Mouse (Mus musculus) embryonic facial prominence, embryonic 13.5 days (tissue): ENCODE data around the gene Ppm1h. TPM values are rescaled to one million over a fixed set of nuclear protein-coding genes. Genes with fewer than 3 reads are reported as not detected.
"Not testable (repeated sequence)": the region's sequence is repeated elsewhere in the genome, so short reads cannot be mapped to it uniquely, and the experiment has no call there.

Experiments used
- ATAC-seq: fragments of 200-750 bp; cut with Nextera tagmentation; 2 replicates; pipeline ENCODE4 v1.8.0; 2017; ENCODE audit warnings: low read depth; ENCODE audit not compliant: insufficient number of reproducible peaks, insufficient read depth, low FRiP score, low TSS enrichment
- H3K27ac ChIP-seq: fragments of 300-500 bp; sonication (generic); 2 replicates; pipeline ENCODE4 v1.5.1; 2015; ENCODE audit warnings: moderate library complexity, mild to moderate bottlenecking, inconsistent platforms
- H3K27me3 ChIP-seq: fragments of 300-500 bp; sonication (generic); 2 replicates; pipeline ENCODE4 v1.6.1; 2015; ENCODE audit warnings: mild to moderate bottlenecking, inconsistent platforms
- H3K36me3 ChIP-seq: fragments of 300-500 bp; sonication (generic); 2 replicates; pipeline ENCODE4 v1.6.1; 2015; ENCODE audit warnings: mild to moderate bottlenecking, inconsistent platforms
- H3K4me1 ChIP-seq: fragments of 300-500 bp; sonication (generic); 2 replicates; pipeline ENCODE4 v1.6.1; 2015; ENCODE audit warnings: inconsistent platforms
- H3K4me2 ChIP-seq: fragments of 300-500 bp; sonication (generic); 2 replicates; pipeline ENCODE4 v1.6.1; 2015; ENCODE audit warnings: moderate library complexity, mild to moderate bottlenecking, inconsistent platforms
- H3K4me3 ChIP-seq: fragments of 300-500 bp; sonication (generic); 2 replicates; pipeline ENCODE4 v1.5.1; 2015; ENCODE audit warnings: mild to moderate bottlenecking, inconsistent platforms
- H3K9ac ChIP-seq: fragments of 300-500 bp; sonication (generic); 2 replicates; pipeline ENCODE4 v1.6.1; 2015; ENCODE audit warnings: mild to moderate bottlenecking, inconsistent platforms
- H3K9me3 ChIP-seq: fragments of 300-500 bp; sonication (generic); 2 replicates; pipeline ENCODE4 v1.6.1; 2016; ENCODE audit warnings: inconsistent platforms
- WGBS: fragments of 180-500 bp; shearing (Covaris S2); methylation state at CpG from one replicate; pipeline ENCODE4 v1.1.7; 2015; ENCODE audit warnings: mixed read lengths; 5-methylcytosine and 5-hydroxymethylcytosine counted together
- polyA plus RNA-seq: library from polyadenylated mRNA; unstranded; fragments of >200 nt; fragmentation: Nextera tagmentation; extraction: Ambion mirVana; gene quantifications from 2 replicates; pipeline ENCODE4 v1.2.1, GENCODE M21; 2015

Ppm1h gene
- polyA plus RNA-seq, 1 experiment from 2014 or later: 4.0 TPM

GRCm38 (mm10) chr10:122912086-122912690 is 233.6 kb downstream of the Ppm1h start:
- 7% methylated on average over 11 of the region's 12 CpGs for WGBS
- H3K9me3 ChIP-seq: no peaks in the 10 kb centered on the region
- no peaks in the 10 kb centered on the region for H3K36me3 ChIP-seq
- peaks cover 64% of the 10 kb centered on the region for H3K4me1 ChIP-seq
- peak overlapping the region; percentile 53 for H3K4me2 ChIP-seq
- peak overlapping the region; percentile 100 for H3K27ac ChIP-seq
- H3K4me3 ChIP-seq: peak overlapping the region; percentile 32
- H3K27me3 ChIP-seq: no peaks in the 10 kb centered on the region
- H3K9ac ChIP-seq: peak overlapping the region; percentile 60
- peak; percentile 28 for ATAC-seq

- no peaks in the 10 kb centered on the region for H3K9me3 ChIP-seq
- H3K4me3 ChIP-seq: peak overlapping the region; percentile 32
- peaks cover 68% of the 10 kb centered on the region for H3K4me1 ChIP-seq
- 2% methylated on average over 19 of the region's 19 CpGs for WGBS
- ATAC-seq: peak; percentile 85
- H3K27ac ChIP-seq: peak overlapping the region; percentile 100
- H3K4me2 ChIP-seq: peak overlapping the region; percentile 53
- no peaks in the 10 kb centered on the region for H3K27me3 ChIP-seq
- H3K36me3 ChIP-seq: no peaks in the 10 kb centered on the region
- peak overlapping the region; percentile 60 for H3K9ac ChIP-seq
Measured at GRCm38 (mm10) chr10:122912701-122913368, 234.3 kb downstream of the Ppm1h start.

GRCm38 (mm10) chr10:122913393-122913792 is 234.8 kb downstream of the Ppm1h start:
- Histone ChIP-seq H3K4me1 (peaks cover 74% of the 10 kb centered on the region), H3K9ac (peak overlapping the region; percentile 60), H3K27me3 (no peaks in the 10 kb centered on the region), H3K4me3 (peak overlapping the region; percentile 32; the same call in 1 of the 2 replicates), H3K36me3 (no peaks in the 10 kb centered on the region), H3K9me3 (no peaks in the 10 kb centered on the region), H3K4me2 (peak overlapping the region; percentile 53), H3K27ac (peak overlapping the region; percentile 100)
- WGBS: 9% methylated on average over 11 of the region's 11 CpGs
- no peak for ATAC-seq

GRCm38 (mm10) chr10:122915905-122916304 is 237.3 kb downstream of the Ppm1h start:
- no peaks in the 10 kb centered on the region for H3K9me3 ChIP-seq
- ATAC-seq: no peak
- H3K36me3 ChIP-seq: no peaks in the 10 kb centered on the region
- H3K27me3 ChIP-seq: no peaks in the 10 kb centered on the region
- no peak overlapping the region for H3K9ac ChIP-seq
- H3K4me2 ChIP-seq: no peak overlapping the region
- H3K4me1 ChIP-seq: peaks cover 65% of the 10 kb centered on the region
- no peak overlapping the region for H3K4me3 ChIP-seq
- WGBS: 47% methylated on average over 8 of the region's 8 CpGs
- peak overlapping the region; percentile 85 for H3K27ac ChIP-seq

GRCm38 (mm10) chr10:122917648-122918324 is 239.2 kb downstream of the Ppm1h start:
- peak overlapping the region; percentile 87 for H3K27ac ChIP-seq
- H3K4me2 ChIP-seq: peak overlapping the region; percentile 26
- no peak for ATAC-seq
- no peaks in the 10 kb centered on the region for H3K9me3 ChIP-seq
- H3K27me3 ChIP-seq: no peaks in the 10 kb centered on the region
- 76% methylated on average over 14 of the region's 14 CpGs for WGBS
- H3K9ac ChIP-seq: no peak overlapping the region
- no peak overlapping the region for H3K4me3 ChIP-seq
- H3K36me3 ChIP-seq: no peaks in the 10 kb centered on the region
- H3K4me1 ChIP-seq: peaks cover 59% of the 10 kb centered on the region

- H3K4me3 ChIP-seq: no peak overlapping the region
- H3K27ac ChIP-seq: peak overlapping the region; percentile 87
- no peaks in the 10 kb centered on the region for H3K36me3 ChIP-seq
- H3K4me2 ChIP-seq: peak overlapping the region; percentile 26
- H3K4me1 ChIP-seq: peaks cover 54% of the 10 kb centered on the region
- H3K27me3 ChIP-seq: no peaks in the 10 kb centered on the region
- 41% methylated on average over 9 of the region's 9 CpGs for WGBS
- no peak overlapping the region for H3K9ac ChIP-seq
- peak; percentile 73 for ATAC-seq
- no peaks in the 10 kb centered on the region for H3K9me3 ChIP-seq
Measured at GRCm38 (mm10) chr10:122918325-122918694, 239.7 kb downstream of the Ppm1h start.

GRCm38 (mm10) chr10:122918754-122919153 is 240.2 kb downstream of the Ppm1h start:
- Histone ChIP-seq H3K4me3 (no peak overlapping the region), H3K9me3 (no peaks in the 10 kb centered on the region), H3K27me3 (no peaks in the 10 kb centered on the region), H3K27ac (peak overlapping the region; percentile 87), H3K36me3 (no peaks in the 10 kb centered on the region), H3K9ac (no peak overlapping the region), H3K4me1 (peaks cover 50% of the 10 kb centered on the region), H3K4me2 (peak overlapping the region; percentile 26)
- peak; percentile 6; the same call in 1 of the 2 replicates for ATAC-seq
- 70% methylated on average over 5 of the region's 5 CpGs for WGBS

GRCm38 (mm10) chr10:122919416-122919815 is 240.9 kb downstream of the Ppm1h start:
- no peak for ATAC-seq
- no peak overlapping the region for H3K9ac ChIP-seq
- no peaks in the 10 kb centered on the region for H3K9me3 ChIP-seq
- no peaks in the 10 kb centered on the region for H3K36me3 ChIP-seq
- H3K4me3 ChIP-seq: no peak overlapping the region
- no peak overlapping the region for H3K4me2 ChIP-seq
- 81% methylated on average over 2 of the region's 2 CpGs for WGBS
- peak overlapping the region; percentile 87; the same call in 1 of the 2 replicates for H3K27ac ChIP-seq
- peaks cover 43% of the 10 kb centered on the region for H3K4me1 ChIP-seq
- no peaks in the 10 kb centered on the region for H3K27me3 ChIP-seq

- Histone ChIP-seq H3K9me3 (no peaks in the 10 kb centered on the region), H3K27me3 (no peaks in the 10 kb centered on the region), H3K4me1 (peaks cover 43% of the 10 kb centered on the region), H3K4me2 (no peak overlapping the region), H3K27ac (no peak overlapping the region), H3K36me3 (no peaks in the 10 kb centered on the region), H3K9ac (no peak overlapping the region), H3K4me3 (no peak overlapping the region)
- no peak for ATAC-seq
- 96% methylated on average over 11 of the region's 11 CpGs for WGBS
Measured at GRCm38 (mm10) chr10:122920218-122920795, 241.7 kb downstream of the Ppm1h start.

- H3K4me3 ChIP-seq: no peak overlapping the region
- H3K9me3 ChIP-seq: no peaks in the 10 kb centered on the region
- H3K27me3 ChIP-seq: no peaks in the 10 kb centered on the region
- no peak for ATAC-seq
- peaks cover 28% of the 10 kb centered on the region for H3K4me1 ChIP-seq
- no peak overlapping the region for H3K4me2 ChIP-seq
- H3K27ac ChIP-seq: no peak overlapping the region
- WGBS: 37% methylated on average over 7 of the region's 7 CpGs
- no peaks in the 10 kb centered on the region for H3K36me3 ChIP-seq
- H3K9ac ChIP-seq: no peak overlapping the region
Measured at GRCm38 (mm10) chr10:122922226-122922625, 243.7 kb downstream of the Ppm1h start.

GRCm38 (mm10) chr10:122924571-122924970 is 246.0 kb downstream of the Ppm1h start:
- not testable (repeated sequence) for H3K27ac ChIP-seq, ATAC-seq, H3K27me3 ChIP-seq, H3K9me3 ChIP-seq, H3K9ac ChIP-seq, H3K4me3 ChIP-seq, H3K4me2 ChIP-seq, H3K36me3 ChIP-seq
- 71% methylated on average over 5 of the region's 5 CpGs for WGBS
- peaks cover 20% of the 10 kb centered on the region for H3K4me1 ChIP-seq
